Mouse (Mus musculus) stomach, embryonic 16.5 days (tissue): ENCODE measurements around the gene Ago3. TPM values are rescaled to one million over a fixed set of nuclear protein-coding genes. Genes with fewer than 3 reads are reported as not detected.

Source experiments
- ATAC-seq: fragments of 200-750 bp; cut with Nextera tagmentation; 2 replicates; pipeline ENCODE4 v1.8.0; 2017; ENCODE audit warnings: moderate number of reproducible peaks, moderate TSS enrichment; ENCODE audit not compliant: insufficient read depth, low FRiP score
- H3K27ac ChIP-seq: fragments of 300-500 bp; sonication (generic); 2 replicates; pipeline ENCODE4 v1.5.1; 2014; ENCODE audit warnings: low read length
- H3K27me3 ChIP-seq: fragments of 300-500 bp; sonication (generic); 2 replicates; pipeline ENCODE4 v1.6.1; 2014; ENCODE audit warnings: low read length, control low read depth, mixed read lengths; ENCODE audit not compliant: control insufficient read depth, insufficient read depth
- H3K36me3 ChIP-seq: fragments of 300-500 bp; sonication (generic); 2 replicates; pipeline ENCODE4 v1.6.1; 2014; ENCODE audit warnings: low read length; ENCODE audit not compliant: control insufficient read depth, insufficient read depth
- H3K4me1 ChIP-seq: fragments of 300-500 bp; sonication (generic); 2 replicates; pipeline ENCODE4 v1.6.1; 2014; ENCODE audit warnings: low read length, control low read depth, mixed read lengths; ENCODE audit not compliant: control insufficient read depth, insufficient read depth
- H3K4me2 ChIP-seq: fragments of 300-500 bp; sonication (generic); 2 replicates; pipeline ENCODE4 v1.6.1; 2014; ENCODE audit warnings: low read depth, low read length, mixed read lengths
- H3K4me3 ChIP-seq: fragments of 300-500 bp; sonication (generic); replicated peaks from 2 replicates; pipeline ENCODE4 v1.5.1; 2014; ENCODE audit warnings: mild to moderate bottlenecking, low read length
- H3K9ac ChIP-seq: fragments of 300-500 bp; sonication (generic); 2 replicates; pipeline ENCODE4 v1.6.1; 2014; ENCODE audit warnings: low read length
- H3K9me3 ChIP-seq: fragments of 300-500 bp; sonication (generic); replicated peaks from 2 replicates; pipeline ENCODE4 v1.6.1; 2016; ENCODE audit warnings: low read length, control low read depth; ENCODE audit not compliant: control insufficient read depth
- WGBS: fragments of 180-500 bp; shearing (Covaris S2); extraction: QIAGEN DNeasy Blood & Tissue Kit; methylation state at CpG from one replicate; pipeline ENCODE4 v1.1.7; 2014; 5-methylcytosine and 5-hydroxymethylcytosine counted together
- polyA plus RNA-seq: library from polyadenylated mRNA; unstranded; fragments of >200 nt; fragmentation: Nextera tagmentation; extraction: Ambion mirVana; gene quantifications from 2 replicates; pipeline ENCODE4 v1.2.1, GENCODE M21; 2015

The Ago3 gene
- 16.4 and 16.8 TPM in 2 replicates for polyA plus RNA-seq

DNA sequence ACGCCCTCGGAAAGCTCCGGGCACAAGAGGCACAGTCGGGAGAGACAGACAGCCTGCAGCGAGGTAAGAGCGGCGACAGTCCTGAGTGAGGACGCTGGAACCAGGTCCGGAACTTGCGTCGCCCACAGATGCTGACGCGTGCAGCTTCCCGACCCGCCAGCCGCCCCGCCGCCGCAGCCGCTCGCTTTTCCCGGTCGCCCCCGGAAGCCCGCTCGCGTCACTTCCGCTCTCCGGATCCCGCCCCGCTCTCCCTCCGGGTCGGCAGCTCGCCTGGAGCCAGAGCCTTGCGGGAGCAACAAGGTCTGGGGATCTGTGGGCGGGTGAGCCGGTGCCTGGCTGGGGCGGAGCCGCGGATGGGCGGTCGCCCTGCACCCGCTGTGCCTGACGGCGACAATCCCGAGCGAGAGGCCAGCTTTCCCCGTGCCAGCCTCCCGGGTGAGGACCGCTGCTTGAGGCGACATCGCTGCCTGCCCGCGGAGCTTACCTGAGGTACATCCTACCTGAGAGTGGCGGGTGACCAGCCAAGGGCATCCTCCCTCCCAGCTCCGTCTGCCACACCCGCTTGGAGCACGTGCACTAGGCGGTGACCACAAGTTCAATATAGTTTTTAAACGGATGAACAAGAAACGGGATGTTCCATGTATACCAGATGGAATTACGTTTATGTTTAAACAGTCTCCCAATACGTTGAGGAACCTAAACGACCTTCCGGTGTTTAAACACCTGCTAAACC lies at the start of gene Ago3:
Gene Ago3 (minus strand): TSS at position 210 of the 733 bp plus-strand sequence.
- H3K4me3 ChIP-seq = peak within 1 kb of the TSS; percentile 91
- H3K36me3 ChIP-seq = no peaks in the 10 kb centered on the region
- H3K27ac ChIP-seq = peak within 1 kb of the TSS; percentile 84
- H3K4me1 ChIP-seq = peaks cover 5% of the 10 kb centered on the region; the same call in 1 of the 2 replicates
- H3K27me3 ChIP-seq = no peaks in the 10 kb centered on the region
- WGBS = under 1% methylated on average over 65 of the region's 65 CpGs
- peak within 1 kb of the TSS; percentile 94 for H3K4me2 ChIP-seq
- peak within 1 kb of the TSS; percentile 90 for H3K9ac ChIP-seq
- peak; percentile 98 for ATAC-seq
- no peaks in the 10 kb centered on the region for H3K9me3 ChIP-seq

DNA sequence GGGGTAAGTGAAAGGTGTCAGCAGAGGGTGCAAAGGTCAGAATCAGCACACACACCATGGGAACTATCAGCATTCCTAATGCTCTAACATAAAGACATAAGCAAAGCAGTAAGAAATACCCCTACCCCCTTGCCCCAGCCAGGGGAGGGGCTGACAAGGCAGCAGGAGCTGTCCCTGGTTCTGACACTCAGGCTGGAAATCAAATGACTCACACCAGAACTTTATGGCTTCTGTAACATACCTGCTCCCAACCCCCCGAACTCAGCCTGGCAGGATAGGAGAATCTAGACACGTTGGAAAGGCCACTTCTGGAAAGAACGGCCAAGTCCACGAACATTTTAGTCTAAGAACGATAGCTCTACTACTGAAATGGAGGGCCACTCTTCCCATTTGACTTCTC lies 43.7 kb upstream of the Ago3 start:
- no peak overlapping the region for H3K27ac ChIP-seq
- ATAC-seq = no peak
- no peak overlapping the region for H3K4me3 ChIP-seq
- WGBS = 40% methylated on average over 5 of the region's 5 CpGs
- 0 out of 2 replicates have a peak, but pooled peaks cover 3% of the 10 kb centered on the region for H3K4me1 ChIP-seq
- H3K9me3 ChIP-seq = no peaks in the 10 kb centered on the region
- no peak overlapping the region for H3K9ac ChIP-seq
- no peak overlapping the region for H3K4me2 ChIP-seq
- no peaks in the 10 kb centered on the region for H3K27me3 ChIP-seq
- H3K36me3 ChIP-seq = no peaks in the 10 kb centered on the region

DNA sequence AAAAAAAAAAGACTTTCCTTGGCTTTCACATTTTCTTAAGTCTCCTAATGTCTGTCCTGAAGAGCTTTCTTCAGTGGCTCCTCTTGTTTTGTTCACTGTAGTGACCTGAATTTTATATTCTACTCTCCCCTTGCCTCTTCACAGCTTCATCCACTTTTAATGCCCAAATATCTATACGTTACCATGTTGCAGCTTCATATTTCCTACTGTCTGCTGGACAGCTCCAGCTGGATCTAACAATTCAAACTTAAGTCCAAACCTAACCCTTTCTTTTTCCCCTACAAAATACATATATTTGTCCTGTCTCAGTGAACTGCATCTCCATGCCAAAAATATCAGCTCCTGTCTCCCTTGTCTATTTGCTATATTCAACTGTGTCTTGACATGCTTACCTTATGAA lies 40.0 kb upstream of the Ago3 start:
- Histone ChIP-seq H3K9ac (no peak overlapping the region), H3K4me1 (peaks cover 29% of the 10 kb centered on the region), H3K4me2 (no peak overlapping the region), H3K27me3 (no peaks in the 10 kb centered on the region), H3K9me3 (no peaks in the 10 kb centered on the region), H3K27ac (no peak overlapping the region), H3K36me3 (no peaks in the 10 kb centered on the region), H3K4me3 (no peak overlapping the region)
- ATAC-seq = no peak
- 33% methylated on average over 1 of the region's 1 CpGs for WGBS

DNA sequence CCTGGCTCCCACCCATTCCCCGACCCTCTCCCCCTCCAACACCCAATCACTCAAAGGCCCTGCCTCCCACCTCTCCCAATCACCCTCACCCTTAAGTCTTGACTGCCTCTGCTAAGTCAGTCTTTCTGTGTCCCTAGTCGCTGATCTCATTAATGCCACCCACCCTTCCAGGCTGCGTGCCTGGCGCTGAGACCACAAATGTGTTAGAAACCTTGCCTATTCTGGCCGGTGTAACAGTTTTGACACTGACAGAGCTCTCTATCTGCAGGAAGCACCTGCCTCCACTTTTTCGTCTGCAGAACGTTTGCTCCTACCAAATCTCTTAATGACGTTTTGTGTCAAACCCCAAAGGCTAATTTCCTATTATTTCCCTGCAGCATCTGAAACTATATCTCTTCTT lies 39.6 kb upstream of the Ago3 start:
- 4% methylated on average over 8 of the region's 8 CpGs for WGBS
- no peaks in the 10 kb centered on the region for H3K36me3 ChIP-seq
- H3K4me1 ChIP-seq = peaks cover 31% of the 10 kb centered on the region
- H3K9me3 ChIP-seq = no peaks in the 10 kb centered on the region
- peak overlapping the region; percentile 90 for H3K4me3 ChIP-seq
- ATAC-seq = no peak
- no peaks in the 10 kb centered on the region for H3K27me3 ChIP-seq
- peak overlapping the region; percentile 77 for H3K4me2 ChIP-seq
- H3K9ac ChIP-seq = peak overlapping the region; percentile 38; the same call in 1 of the 2 replicates
- H3K27ac ChIP-seq = no peak overlapping the region

DNA sequence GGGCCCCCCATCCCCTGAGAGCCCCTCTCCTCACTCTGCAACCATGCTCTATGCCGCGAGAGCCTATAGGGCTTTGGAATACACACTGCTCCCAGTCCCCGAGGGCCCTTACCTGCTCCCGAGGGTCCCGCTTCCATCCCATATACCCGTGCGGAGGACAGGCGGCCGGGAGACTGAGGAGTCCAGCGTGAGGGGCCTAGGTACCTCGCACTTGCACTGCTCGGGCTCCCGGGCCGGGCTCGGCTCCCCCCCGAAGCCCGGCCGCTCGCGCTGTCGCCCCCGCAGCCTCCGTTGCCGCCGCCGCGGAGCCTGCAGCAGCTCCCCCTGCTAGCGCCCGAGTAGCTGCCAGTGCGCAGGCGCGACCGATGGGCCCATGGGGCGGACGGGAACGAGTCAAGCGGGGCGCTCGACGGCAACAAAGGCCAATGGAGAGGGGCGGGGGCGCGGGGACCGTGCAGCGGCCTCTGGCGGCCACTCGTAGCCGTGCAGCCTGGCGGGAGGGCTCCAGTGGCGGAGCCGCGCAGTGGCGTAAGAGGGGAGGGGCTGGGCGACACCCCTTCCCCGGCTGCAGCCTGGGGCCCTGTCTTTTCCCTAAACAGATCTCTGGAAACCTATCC lies 39.0 kb upstream of the Ago3 start, which contains the start of gene Ago1:
Gene Ago1 (minus strand): TSS at position 299 of the 617 bp plus-strand sequence.
- ATAC-seq = peak; percentile 89
- Histone ChIP-seq H3K27me3 (no peaks in the 10 kb centered on the region), H3K36me3 (no peaks in the 10 kb centered on the region), H3K9me3 (no peaks in the 10 kb centered on the region), H3K27ac (peak within 1 kb of the TSS; percentile 89), H3K4me3 (peak within 1 kb of the TSS; percentile 90), H3K4me1 (peaks cover 31% of the 10 kb centered on the region), H3K4me2 (peak within 1 kb of the TSS; percentile 77), H3K9ac (peak within 1 kb of the TSS; percentile 92)
- under 1% methylated on average over 55 of the region's 55 CpGs for WGBS

DNA sequence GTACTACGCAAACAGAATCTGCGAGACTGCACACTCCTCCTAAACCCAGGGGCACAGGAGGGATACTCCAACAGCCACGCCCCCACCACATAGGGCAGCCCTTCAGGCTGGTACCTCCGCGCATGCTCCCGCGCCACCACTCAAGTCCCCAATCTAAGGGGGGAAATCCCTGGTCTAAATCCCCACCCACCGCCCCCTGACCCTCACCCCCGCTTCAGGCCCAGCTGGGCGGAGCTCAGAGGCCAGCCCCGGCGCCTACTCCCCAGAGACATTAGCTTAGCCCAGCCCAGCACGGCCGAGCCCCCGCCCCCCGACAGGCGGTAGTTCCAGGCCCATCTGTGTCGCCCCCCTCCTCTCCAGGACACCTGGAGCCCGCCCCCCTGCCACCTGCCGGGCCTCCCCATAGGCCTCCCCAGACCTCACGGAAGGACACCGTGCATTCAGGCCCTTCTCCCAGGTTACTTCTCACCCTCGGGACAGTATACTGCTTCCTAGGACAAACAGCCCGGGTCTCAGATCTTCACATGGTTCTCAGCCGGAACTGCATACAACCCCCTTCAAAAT lies 38.4 kb upstream of the Ago3 start:
- H3K4me1 ChIP-seq = peaks cover 31% of the 10 kb centered on the region
- H3K4me3 ChIP-seq = peak overlapping the region; percentile 90
- no peaks in the 10 kb centered on the region for H3K36me3 ChIP-seq
- no peaks in the 10 kb centered on the region for H3K27me3 ChIP-seq
- under 1% methylated on average over 23 of the region's 25 CpGs for WGBS
- peak overlapping the region; percentile 89 for H3K27ac ChIP-seq
- no peaks in the 10 kb centered on the region for H3K9me3 ChIP-seq
- peak overlapping the region; percentile 92 for H3K9ac ChIP-seq
- ATAC-seq = peak; percentile 68; the same call in 1 of the 2 replicates
- peak overlapping the region; percentile 77 for H3K4me2 ChIP-seq

GRCm38 (mm10) chr4:126466251-126466750 lies 36.9 kb upstream of the Ago3 start:
- Histone ChIP-seq H3K9ac (peak overlapping the region; percentile 39; the same call in 1 of the 2 replicates), H3K36me3 (no peaks in the 10 kb centered on the region), H3K4me1 (peaks cover 31% of the 10 kb centered on the region), H3K4me3 (no peak overlapping the region), H3K27me3 (no peaks in the 10 kb centered on the region), H3K27ac (peak overlapping the region; percentile 57), H3K4me2 (peak overlapping the region; percentile 38), H3K9me3 (no peaks in the 10 kb centered on the region)
- no peak for ATAC-seq
- 30% methylated on average over 8 of the region's 8 CpGs for WGBS

DNA sequence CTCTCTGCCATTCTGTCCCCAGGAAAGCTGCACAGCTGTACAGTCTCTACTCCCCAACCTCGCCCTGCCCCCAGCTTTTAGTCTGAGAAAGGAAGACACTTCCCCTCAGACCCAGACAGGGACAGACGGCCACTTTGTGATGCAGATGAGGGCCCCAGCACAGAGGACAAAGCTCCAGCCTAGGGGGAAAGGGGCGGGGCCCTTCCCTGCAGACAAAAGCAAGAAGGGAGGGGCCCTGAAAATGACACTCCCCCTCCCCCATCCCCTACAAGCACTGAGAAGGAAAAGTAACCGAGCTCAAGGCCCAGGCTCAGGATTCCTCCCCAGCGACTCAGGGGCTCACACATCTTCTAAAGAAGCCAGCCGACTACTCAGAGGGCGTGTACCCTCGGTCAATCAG lies 36.5 kb upstream of the Ago3 start:
- 12% methylated on average over 8 of the region's 8 CpGs for WGBS
- H3K4me3 ChIP-seq = no peak overlapping the region
- H3K27ac ChIP-seq = peak overlapping the region; percentile 57
- peak overlapping the region; percentile 38 for H3K4me2 ChIP-seq
- peaks cover 31% of the 10 kb centered on the region for H3K4me1 ChIP-seq
- no peak for ATAC-seq
- no peaks in the 10 kb centered on the region for H3K9me3 ChIP-seq
- no peaks in the 10 kb centered on the region for H3K36me3 ChIP-seq
- H3K27me3 ChIP-seq = no peaks in the 10 kb centered on the region
- H3K9ac ChIP-seq = peak overlapping the region; percentile 39; the same call in 1 of the 2 replicates

- 15% methylated on average over 2 of the region's 2 CpGs for WGBS
- H3K9me3 ChIP-seq = no peaks in the 10 kb centered on the region
- no peak overlapping the region for H3K9ac ChIP-seq
- H3K27me3 ChIP-seq = no peaks in the 10 kb centered on the region
- no peak for ATAC-seq
- no peak overlapping the region for H3K4me2 ChIP-seq
- no peak overlapping the region for H3K27ac ChIP-seq
- H3K4me1 ChIP-seq = peaks cover 31% of the 10 kb centered on the region
- no peaks in the 10 kb centered on the region for H3K36me3 ChIP-seq
- H3K4me3 ChIP-seq = no peak overlapping the region
These were observed 35.5 kb upstream of the Ago3 start for GRCm38 (mm10) chr4:126464892-126465235.
